Mouse (Mus musculus) forelimb bud, embryonic 11.5 days (tissue): ENCODE results near the gene Sp7.

Experiments
- DNase-seq: peaks from one replicate; pipeline ENCODE4 v3.0.0-alpha.2; 2012; ENCODE audit warnings: low read depth, low spot score

Gene Sp7

GRCm38 (mm10) chr15:102366733-102367344 is at the start of gene Sp7:
Gene Sp7 (minus strand): TSS chr15:102367182.
- no peak for DNase-seq

DNA sequence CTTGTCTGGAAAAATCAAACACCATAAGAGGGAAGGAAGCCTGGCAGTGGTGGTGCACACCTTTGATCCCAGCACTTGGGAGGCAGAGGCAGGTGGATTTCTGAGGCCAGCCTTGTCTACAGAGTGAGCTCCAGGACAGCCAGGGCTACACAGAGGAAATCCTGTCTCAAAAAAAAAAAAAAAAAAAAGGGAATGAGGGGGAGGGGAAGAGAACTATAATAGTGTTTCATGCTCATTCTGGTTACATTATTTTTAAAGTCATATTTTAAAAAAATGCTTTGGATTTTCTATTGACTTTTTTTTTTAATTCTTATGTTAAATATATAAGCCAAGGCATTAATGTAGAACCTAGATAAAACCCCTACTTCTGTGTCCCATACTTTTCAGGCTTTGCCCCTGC is 46.7 kb upstream of the Sp7 start:
- no peak for DNase-seq

DNA sequence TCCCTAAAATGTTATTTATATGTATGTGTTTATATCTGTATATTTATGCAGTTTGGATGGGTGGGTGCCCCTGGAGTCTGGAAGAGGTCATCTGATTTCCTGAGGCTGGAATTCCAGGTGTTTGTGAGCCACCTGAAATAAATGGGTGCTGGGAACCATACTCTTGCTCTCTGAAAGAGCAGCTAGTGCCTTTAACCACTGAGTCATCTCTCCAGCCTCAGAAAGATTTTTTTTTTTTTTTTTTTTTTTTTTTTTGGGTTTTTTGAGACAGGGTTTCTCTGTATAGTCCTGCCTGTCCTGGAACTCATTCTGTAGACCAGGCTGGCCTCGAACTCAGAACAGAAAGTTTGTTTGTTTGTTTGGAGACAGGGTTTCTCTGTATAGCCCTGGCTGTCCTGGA is 44.1 kb upstream of the Sp7 start:
- DNase-seq = no peak

DNA sequence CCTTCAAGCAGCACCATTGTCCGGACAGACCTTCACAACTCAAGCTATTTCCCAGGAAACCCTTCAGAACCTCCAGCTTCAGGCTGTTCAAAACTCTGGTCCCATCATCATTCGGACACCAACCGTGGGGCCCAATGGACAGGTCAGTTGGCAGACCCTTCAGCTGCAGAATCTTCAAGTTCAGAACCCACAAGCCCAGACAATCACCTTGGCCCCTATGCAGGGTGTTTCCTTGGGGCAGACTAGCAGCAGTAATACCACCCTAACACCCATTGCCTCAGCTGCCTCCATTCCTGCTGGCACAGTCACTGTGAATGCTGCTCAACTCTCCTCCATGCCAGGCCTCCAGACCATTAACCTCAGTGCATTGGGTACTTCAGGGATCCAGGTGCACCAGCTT is 42.3 kb upstream of the Sp7 start:
- DNase-seq = no peak

DNA sequence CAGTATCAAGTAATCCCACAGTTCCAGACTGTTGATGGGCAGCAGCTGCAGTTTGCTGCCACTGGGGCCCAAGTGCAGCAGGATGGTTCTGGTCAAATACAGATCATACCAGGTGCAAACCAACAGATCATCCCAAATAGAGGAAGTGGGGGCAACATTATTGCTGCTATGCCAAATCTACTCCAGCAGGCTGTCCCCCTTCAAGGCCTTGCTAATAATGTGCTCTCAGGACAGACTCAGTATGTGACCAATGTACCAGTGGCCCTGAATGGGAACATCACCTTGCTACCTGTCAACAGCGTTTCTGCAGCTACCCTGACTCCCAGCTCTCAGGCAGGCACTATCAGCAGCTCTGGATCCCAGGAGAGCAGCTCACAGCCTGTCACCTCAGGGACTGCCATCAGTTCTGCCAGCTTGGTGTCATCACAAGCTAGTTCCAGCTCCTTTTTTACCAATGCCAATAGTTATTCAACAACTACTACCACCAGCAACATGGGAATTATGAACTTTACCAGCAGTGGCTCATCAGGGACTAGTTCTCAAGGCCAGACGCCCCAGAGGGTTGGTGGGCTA is 41.7 kb upstream of the Sp7 start:
- DNase-seq = no peak

- DNase-seq = no peak
These were observed 40.9 kb upstream of the Sp7 start for GRCm38 (mm10) chr15:102407681-102408557.

DNA sequence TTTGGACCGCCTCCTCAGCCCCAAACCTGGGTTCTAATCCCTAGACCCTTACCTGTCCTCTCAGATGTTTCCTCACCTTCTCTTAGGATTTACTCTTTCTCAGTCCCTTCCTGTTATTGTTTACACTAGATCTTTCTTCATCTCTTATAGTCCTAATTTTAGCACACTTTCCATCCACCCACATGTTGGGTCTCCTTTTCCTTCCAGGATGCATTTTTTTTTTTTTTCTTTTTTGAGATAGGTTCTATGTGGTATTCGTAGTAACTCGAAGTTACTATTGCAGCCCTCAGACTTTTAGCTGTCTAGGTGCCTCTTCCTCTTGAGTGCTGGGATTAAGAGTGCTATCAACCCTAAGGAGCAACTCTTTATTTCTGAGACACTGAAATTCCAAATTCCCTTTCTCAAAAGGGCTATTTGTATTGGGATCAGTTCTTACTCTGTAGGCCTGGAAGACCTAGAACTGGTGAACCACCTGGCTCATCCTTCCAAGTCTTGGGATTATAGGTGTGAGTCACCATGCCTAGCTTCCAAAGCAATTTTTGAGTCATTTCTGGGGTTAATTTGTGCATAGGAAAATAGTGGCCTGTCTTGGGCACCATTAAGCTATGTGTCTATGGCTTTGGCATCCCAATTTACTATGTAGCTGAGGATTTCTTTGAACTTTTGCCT is 40.1 kb upstream of the Sp7 start:
- DNase-seq = no peak

- DNase-seq = peak; percentile 55
These were observed 39.4 kb upstream of the Sp7 start for GRCm38 (mm10) chr15:102406196-102406911.

DNA sequence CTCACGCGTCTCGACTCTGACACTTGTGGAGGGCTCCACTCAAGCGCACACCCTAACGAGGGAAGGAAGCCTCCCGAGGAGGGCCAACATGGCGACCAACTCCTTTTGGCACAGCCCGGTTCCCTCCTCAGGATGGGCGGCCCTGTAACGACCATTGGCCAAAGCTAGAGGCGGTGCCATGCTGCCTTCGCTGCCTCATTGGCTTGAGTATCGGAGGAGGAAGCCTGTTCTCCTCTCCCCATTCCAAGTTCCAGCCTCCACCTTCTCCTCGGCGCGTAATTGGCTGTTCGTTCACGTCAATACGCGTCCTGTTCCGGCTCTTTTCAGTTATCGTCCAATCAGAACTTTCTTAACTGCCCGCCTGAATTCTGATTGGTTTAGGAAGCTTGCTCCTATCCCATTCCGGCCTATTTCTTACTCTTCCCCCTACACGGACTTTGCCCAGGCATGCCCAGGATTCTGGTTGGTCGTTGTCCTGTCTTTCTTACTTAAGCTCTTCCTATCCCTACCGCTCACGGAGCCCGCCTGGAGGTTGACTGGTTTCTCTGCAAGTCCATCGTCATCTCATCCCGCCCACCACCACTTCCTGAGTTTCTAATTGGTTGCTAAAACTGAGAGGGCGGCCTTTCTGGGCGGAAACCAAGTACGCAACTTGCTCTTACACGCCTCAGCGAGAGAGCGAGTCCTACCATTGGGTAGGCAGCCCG is 38.7 kb upstream of the Sp7 start, which contains the start of gene Sp1:
Sp1 (plus strand) TSS at position 655 of the 707 bp plus-strand sequence.
- DNase-seq = peak; percentile 100

GRCm38 (mm10) chr15:102404608-102405488 is 37.9 kb upstream of the Sp7 start:
- no peak for DNase-seq

DNA sequence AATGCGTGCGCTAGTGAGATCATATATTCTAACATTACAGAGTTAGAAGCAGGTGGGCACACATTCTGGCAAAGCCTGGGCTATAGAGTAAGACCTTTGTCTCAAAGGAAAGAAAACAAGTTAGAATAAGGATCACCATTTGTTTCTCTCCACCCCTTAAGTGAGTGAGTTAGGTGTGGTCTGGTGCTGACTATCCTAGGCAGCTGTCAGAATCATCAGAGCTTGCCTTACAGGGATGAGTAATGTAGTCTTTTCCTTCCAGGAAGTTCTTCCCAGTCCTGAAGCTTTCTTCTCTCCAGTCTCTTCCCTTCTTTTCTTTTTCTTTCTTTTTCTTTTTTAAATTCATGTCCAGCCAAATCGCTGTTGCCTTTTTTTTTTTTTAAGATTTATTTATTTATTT is 35.2 kb upstream of the Sp7 start:
- no peak for DNase-seq

- no peak for DNase-seq
These were observed 34.3 kb upstream of the Sp7 start for GRCm38 (mm10) chr15:102401278-102401677.

- DNase-seq = no peak
These were observed 33.6 kb upstream of the Sp7 start for GRCm38 (mm10) chr15:102400476-102401045.

DNA sequence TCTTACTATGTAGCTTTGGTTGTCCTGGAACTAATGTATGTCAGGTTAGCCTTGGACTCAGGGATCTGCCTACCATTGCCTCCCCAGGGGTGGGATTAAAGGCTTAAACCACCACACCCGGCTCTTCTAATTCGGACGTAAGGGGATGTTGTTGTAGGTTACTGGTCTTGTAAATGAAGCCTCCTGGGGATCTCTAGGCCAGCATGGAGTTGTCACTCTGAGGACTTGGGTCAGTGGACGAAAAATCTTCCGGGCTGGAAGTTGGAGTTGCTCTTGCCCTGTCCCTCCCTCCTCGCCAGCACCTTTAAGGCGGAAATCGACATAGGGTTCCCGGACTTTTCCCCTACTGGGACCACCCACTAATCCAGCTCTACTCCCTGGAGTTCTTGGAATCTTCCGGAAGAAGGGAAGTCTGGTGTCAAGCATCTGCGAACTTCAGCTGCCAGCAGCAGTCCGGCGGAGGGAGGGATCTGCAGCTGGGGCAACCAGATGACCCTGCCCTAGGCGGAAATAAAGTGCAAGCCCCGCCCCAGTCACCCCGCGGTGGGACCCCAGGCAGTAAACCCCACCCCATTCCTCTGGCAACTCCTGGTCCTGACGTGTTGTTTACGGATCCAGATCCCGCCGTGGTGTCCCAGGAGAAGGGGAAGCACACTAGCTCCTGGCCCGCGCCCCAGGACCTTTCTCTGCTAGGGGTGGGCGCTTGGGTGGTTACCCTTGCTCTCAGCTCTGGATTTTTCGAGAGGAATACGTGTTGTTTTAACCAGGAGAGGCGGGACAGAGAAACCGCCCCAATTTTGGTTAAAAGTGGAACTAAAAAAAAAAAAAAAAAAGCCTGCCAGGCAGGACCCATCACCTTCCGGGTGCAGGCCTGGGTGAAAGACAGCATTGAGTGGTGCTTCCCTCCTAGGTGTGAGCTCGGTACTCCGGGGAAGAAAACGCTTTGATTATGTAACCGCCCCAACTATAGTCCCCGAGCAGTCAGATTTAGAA is 32.5 kb upstream of the Sp7 start:
- DNase-seq = peak; percentile 78

- no peak for DNase-seq
These were observed 31.6 kb upstream of the Sp7 start for GRCm38 (mm10) chr15:102398629-102399028.

DNA sequence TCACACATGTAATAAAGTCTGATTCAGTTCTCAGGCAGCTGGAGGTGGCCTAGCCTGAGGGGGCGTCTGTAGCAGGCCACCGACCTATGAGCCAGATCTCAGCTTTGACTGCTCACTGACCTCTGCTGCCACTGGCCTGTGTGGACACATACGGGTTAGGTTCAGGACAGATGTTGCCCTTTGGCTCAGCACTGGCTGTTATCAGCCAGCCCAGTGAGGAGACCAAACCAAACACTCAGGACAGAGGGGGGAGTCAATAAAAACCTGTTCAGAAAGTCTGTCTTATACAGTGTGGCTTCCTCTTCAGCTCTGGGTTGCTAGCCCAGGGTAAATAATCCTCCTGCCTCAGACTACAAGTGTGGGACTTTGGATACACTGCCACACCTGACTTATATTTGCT is 28.1 kb upstream of the Sp7 start:
- no peak for DNase-seq

GRCm38 (mm10) chr15:102393584-102394014 is 26.6 kb upstream of the Sp7 start:
- DNase-seq = no peak

DNA sequence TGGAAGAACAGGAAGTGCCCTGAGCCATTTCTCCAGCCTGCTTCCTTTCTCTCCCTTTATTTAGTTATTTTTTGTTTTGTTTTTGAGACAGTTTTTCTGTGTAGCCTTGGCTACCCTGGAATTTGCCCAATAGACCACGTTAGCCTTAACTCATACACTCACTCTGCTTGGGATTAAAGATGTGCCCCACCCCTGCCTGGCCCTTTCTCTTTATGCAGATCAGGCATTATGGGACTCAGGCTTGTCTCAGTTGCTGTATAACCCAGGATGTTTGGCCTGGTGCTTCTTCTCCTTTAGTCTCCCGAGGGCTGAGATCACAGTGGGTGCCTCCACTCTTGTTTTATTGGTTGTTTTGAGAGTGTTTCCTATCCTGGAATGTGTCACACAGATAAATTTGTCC is 25.5 kb upstream of the Sp7 start:
- DNase-seq = no peak
